Mouse (Mus musculus) left cerebral cortex, adult 2 months (tissue): ENCODE measurements around the gene Nup107. TPM values are rescaled to one million over a fixed set of nuclear protein-coding genes. Genes with fewer than 3 reads are reported as not detected.
"Not testable (repeated sequence)": the region's sequence is repeated elsewhere in the genome, so short reads cannot be mapped to it uniquely, and the experiment has no call there.

ENCODE experiments used
- DNase-seq, 2 experiments: peaks; one replicate each; pipeline ENCODE4 v3.0.0; 2021 to 2022; ENCODE audit warnings: low spot score in 2 of 2, mixed read lengths in 1 of 2; ENCODE audit errors: extremely low spot score in 1 of 2
- H3K27ac ChIP-seq: fragments of 200-600 bp; 2 replicates; pipeline ENCODE4 v1.8.1; 2022
- H3K4me3 ChIP-seq: fragments of 200-600 bp; 2 replicates; pipeline ENCODE4 v1.8.1; 2022
- CTCF ChIP-seq: fragments of 200-600 bp; IDR thresholded peaks from 2 replicates; pipeline ENCODE4 v1.8.1; 2022; ENCODE audit warnings: antibody characterized with exemption, mild to moderate bottlenecking, moderate library complexity
- intact Hi-C: fragments of 180-260 bp; cut with DNase I; formaldehyde crosslinking; loops from one replicate; pipeline ENCODE4 v1.15.1; 2025
- total RNA-seq, 2 experiments: library from RNA; stranded (reverse); gene quantifications; 2 replicates each; pipeline ENCODE4 v1.2.3; 2021

The Nup107 gene
- total RNA-seq, 2 experiments from 2014 or later: 13.4 to 15.9 TPM

DNA sequence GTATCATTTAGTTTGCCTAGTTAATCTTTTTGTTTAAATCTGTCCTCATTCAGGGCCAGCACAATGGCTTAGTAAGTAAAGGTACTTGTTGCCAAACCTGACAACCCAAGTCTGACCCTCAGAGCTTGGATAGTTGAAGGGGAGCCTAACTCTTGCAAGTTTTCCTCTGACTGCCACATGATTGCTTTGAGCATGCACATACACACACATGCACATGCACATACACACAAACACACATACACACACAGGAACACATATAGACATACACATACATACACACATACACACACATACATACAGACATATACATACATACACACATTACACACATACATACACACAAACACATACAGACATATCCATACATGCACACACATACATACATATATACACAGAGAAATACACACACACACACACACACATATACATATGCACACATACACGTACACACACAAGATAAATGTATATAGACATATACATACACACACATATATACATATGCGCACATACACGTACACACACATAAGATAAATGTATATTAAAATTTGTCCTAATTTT is 67.6 kb downstream of the Nup107 start:
- intact Hi-C loops: no loop called here
- Histone ChIP-seq H3K27ac (no peak overlapping the region), H3K4me3 (no peak overlapping the region)
- no peak for DNase-seq
- TF ChIP-seq CTCF: no peak

DNA sequence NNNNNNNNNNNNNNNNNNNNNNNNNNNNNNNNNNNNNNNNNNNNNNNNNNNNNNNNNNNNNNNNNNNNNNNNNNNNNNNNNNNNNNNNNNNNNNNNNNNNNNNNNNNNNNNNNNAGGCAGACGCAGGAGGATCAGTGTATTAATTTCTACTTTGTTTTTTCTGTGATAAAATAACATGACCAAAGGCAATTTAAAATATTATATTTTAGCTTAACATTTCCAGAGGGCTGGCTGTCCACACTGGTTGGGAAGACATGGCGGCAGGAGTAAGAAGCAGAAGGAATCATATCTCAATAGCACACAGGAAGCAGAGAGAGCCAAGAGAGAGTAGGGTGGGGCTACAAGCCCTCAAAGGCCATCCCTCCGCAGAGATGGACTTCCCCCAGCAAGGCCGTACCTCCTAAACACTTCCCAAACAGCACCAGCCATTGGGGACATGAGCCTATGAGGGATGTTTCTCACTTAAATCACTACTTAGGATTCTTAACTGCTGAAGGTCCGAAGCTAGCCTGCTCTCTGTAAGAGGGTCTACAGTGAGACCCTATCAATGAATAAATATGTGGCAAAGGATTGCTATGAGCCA is 68.3 kb downstream of the Nup107 start:
- DNase-seq: no peak
- H3K27ac ChIP-seq: no peak overlapping the region
- intact Hi-C loops: no loop called here
- no peak for TF ChIP-seq CTCF
- no peak overlapping the region for H3K4me3 ChIP-seq

DNA sequence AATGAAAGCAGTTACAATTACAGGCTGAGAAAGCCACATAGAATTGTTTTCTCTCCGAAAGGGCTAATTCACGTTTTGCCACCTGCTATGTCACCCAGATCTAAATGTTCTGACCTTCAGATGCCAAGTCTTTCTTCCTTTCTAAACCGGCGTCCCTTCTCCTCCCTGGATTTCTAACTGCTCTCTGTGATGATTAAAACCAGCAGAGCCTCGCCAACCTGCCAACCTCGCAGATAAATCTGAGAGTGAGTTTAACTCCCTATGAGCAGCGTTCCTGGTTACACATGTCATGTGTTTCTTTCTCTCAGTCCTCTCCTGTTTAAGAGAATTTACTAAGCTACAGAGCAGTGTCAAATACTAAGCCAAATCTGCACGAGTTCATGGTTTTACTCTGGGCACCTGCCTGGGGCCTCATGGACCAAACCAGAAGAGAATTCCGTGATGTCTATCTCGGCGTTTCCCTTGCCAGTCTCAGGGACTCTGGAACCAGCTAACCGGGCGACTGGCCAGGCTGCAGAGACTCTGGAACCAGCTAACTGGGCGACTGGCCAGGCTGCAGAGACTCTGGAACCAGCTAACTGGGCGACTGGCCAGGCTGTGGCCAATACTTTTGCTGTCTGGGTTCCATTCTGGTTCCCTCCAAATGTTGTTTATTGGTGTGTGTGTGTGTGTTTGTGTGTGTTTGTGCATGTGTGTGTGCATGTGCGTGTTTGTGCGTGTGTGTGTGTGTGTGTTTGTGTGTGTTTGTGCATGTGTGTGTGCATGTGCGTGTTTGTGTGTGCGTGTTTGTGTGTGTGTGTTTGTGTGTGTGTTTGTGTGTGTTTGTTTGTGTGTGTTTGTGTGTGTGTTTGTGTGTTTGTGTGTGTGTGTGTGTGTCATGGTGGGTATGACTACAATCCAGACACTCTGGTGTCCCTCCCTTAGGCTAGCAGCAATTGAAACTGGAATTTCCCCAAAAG is 74.1 kb downstream of the Nup107 start:
- Histone ChIP-seq H3K4me3 (no peak overlapping the region), H3K27ac (no peak overlapping the region)
- DNase-seq: peak in 1 of 2 experiments; percentile 47
- no peak for TF ChIP-seq CTCF
- intact Hi-C loops: no loop called here

DNA sequence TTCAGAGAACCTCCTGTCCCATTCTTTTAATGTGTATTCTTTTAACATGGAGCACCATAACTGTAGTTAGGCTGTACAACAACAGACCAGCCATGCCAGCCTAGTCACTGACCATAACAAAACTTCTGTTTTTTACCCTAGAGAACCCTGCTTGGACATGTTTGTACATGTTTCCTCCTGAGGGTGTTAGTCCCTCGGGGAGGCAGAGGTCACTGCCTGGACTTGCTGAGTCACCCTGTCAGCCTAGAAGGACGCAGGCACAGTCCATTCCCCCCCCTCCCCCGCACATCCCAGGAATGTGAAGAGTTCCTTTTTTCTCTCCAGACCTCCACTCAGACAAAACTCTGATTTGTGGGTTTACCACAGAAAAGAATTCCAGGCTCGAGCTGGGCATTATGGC is 74.9 kb downstream of the Nup107 start:
- H3K27ac ChIP-seq: no peak overlapping the region
- H3K4me3 ChIP-seq: no peak overlapping the region
- TF ChIP-seq CTCF: no peak
- DNase-seq: no peak
- intact Hi-C loops: no loop called here

DNA sequence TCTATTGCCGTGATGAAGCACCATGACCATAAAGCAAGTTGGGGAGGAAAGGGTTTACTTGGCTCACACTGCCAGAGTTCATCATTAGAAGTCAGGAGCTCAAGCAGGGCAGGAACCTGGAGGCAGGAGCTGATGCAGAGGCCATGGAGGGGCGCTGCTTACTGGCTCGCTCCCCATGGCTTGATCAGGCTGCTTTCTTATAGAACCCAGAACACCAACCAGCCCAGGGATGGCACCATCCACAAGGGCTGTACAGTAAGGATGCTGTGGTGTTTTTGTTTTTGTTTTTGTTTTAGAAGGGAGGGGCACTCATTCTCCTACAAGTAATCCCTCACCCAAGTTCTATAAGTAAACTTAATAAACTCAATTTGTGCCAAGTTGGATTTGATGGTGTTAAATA is 75.8 kb downstream of the Nup107 start:
- intact Hi-C loops: no loop called here
- TF ChIP-seq CTCF: no peak
- DNase-seq: no peak
- no peak overlapping the region for H3K27ac ChIP-seq
- no peak overlapping the region for H3K4me3 ChIP-seq

DNA sequence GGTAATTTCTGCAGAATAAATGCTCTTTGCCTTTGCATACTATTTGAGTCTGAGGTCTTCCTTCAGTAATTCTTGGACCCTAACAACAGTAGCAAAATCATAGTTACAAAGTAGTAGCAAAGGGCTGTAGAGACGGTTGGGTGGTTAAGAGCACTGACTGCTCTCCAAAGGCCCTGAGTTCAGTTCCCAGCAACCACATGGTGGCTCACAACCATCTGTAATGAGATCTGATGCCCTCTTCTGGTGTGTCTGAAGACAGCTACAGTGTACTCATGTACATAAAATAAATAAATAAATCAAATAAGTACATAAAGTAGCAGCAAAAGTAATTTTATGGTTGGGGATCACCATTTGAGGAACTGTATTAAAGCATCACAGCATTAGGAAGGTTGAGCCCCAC is 76.9 kb downstream of the Nup107 start:
- DNase-seq, intact Hi-C loops, H3K27ac ChIP-seq, H3K4me3 ChIP-seq: not testable (repeated sequence)

DNA sequence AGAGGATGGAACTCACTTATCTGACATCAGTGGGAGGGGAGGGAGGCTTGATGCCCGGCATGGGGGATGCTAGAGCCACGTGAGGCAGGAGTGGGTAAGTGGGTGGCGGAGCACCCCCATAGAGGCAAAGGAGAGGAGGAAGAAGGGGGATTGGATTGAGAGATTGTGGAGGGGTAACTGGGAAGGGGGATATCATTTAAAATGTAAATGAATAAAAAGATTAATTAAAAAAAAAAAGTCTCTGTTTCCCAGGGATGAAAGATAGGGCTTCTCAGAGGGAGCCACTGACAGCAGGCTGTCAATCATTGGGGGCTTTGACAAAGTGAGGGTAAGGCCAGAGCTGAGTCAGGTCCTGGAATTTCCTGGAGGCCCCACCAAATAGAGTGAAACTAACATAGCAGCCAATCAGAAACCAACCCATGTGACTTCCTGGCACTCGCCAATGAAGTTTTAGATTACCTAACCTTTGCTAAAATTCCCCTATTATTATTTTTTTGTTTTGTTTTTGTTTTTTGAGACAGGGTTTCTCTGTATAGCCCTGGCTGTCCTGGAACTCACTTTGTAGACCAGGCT is 77.5 kb downstream of the Nup107 start:
- H3K4me3 ChIP-seq: no peak overlapping the region
- TF ChIP-seq CTCF: no peak
- DNase-seq: no peak
- intact Hi-C loops: no loop called here
- no peak overlapping the region for H3K27ac ChIP-seq

DNA sequence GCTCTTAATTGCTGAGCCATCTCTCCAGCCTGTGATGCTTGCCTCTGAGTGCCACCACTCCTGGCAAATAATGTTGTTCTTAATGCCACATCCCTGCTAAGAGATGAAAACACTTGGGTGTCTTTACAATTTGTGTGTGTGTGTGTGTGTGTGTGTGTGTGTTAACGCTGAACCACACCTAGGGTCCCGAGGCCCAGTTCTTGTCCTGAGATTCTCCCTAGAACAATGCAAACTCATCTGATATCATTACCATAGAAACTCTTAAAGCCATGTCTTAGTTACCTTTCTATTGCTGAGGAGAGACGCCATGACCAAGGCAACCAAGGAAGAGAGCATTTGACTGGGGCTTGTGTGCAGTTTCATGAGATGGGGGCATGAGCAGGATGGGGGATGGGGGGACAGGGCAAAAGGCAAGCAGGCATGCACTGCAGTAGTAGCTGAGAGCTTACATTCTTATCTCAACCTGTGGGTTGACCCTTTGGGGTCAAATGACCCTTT is 78.4 kb downstream of the Nup107 start:
- intact Hi-C loops: no loop called here
- no peak for DNase-seq
- no peak for TF ChIP-seq CTCF

DNA sequence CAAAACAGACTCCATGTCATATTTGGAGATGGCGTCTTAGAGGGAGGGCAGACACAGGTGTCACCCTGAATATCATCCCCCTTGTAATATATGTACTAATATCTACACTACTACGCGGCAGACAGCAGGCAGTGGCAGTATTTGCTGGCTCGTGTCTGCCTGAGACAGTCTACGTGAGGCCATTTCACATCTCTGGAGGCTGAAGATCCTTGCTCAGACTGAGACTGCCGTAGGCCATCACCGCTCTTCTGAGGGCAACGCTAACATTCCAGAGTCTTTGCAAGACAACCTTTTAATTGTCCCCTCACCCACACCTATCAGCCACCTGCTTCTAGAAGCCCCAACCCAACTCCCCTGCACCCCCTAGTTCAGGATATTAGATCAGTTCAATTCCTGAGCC is 79.0 kb downstream of the Nup107 start:
- no peak for DNase-seq
- Histone ChIP-seq H3K4me3 (no peak overlapping the region), H3K27ac (no peak overlapping the region)
- intact Hi-C loops: no loop called here
- no peak for TF ChIP-seq CTCF

More for the DNA sequence above, 78.4 kb downstream of the Nup107 start:
- no peak overlapping the region for H3K4me3 ChIP-seq
- no peak overlapping the region for H3K27ac ChIP-seq

DNA sequence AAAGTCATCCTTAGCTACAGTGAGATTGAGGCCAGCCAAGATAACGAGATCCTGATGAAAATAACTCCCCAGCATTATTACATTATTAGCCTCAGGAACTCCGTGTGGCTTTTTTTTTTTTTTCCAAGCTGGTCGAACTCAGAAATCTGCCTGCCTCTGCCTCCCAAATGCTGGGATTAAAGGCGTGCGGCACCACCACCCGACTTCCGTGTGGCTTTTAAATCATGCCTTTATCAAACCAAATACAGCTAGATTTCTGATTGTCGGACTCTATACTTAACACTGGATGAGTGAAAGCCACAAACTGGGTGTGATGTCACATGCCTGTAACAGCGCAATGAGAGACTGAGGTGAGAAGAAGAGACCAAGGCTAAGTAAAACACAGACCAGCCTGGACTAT is 79.6 kb downstream of the Nup107 start:
- TF ChIP-seq CTCF: no peak
- H3K27ac ChIP-seq: no peak overlapping the region
- DNase-seq: no peak
- no peak overlapping the region for H3K4me3 ChIP-seq
- intact Hi-C loops: no loop called here

DNA sequence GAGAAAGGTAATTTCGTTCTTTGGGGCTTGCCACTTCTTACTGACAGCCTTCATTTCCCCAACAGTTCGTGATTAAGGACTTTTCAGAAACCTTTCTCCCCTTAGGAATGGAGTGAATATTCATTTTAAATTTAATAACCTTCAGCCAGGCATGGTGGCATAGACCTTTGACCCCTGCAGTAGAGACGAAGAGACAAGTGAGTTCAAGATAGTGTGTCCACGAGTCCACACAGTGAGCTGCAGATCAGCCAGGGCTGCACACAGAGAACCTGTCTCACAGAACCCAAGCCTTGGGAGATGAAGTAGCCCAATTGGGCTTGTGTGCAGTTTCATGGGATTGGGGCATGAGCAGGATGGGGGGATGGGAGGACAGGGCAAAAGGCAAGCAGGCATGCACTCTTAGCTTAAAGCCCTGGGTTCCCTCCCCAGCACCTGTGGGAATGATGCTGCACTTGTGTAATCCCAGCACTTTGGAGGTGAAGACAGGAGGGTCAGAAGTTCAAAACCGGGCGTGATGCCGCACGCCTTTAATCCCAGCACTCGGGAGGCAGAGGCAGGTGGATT is 80.2 kb downstream of the Nup107 start:
- DNase-seq: no peak
- Histone ChIP-seq H3K27ac (no peak overlapping the region), H3K4me3 (no peak overlapping the region)
- no peak for TF ChIP-seq CTCF
- intact Hi-C loops: no loop called here

DNA sequence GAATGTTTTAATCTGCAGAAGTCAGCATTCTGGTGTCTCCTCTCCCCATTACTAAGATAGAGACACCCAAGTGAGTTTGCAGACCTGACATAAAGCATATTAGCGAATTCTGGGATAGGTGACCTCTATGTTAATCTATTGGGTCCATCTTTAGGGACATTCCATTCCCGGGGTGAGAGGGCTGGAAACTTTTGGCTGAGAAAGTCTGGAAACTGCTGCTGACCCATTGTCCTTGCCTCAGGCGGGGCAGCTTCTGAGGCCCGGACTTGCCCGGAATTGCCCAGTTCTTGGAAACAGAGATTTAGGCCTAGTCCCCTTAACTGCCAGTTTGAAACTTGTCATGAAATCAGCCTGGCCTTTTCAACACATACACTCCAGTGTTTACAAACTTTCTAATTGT is 81.1 kb downstream of the Nup107 start:
- DNase-seq: no peak
- Histone ChIP-seq H3K4me3 (peak overlapping the region; percentile 100), H3K27ac (peak overlapping the region; percentile 88; the same call in 1 of the 2 replicates)
- intact Hi-C loops: loop anchor here (2.0 kb wide), 1 partner anchor 33 kb away; no protein-coding TSS in a partner anchor
- no peak for TF ChIP-seq CTCF
